Mouse (Mus musculus) stomach, postnatal 0 days (tissue): Measurements from ENCODE around the gene Adh1. TPM values are rescaled to one million over a fixed set of nuclear protein-coding genes. Genes with fewer than 3 reads are reported as not detected.

Experiments used
- ATAC-seq: fragments of 200-750 bp; cut with Nextera tagmentation; 2 replicates; pipeline ENCODE4 v1.8.0; 2017; ENCODE audit not compliant: low FRiP score, low TSS enrichment
- DNase-seq: peaks from one replicate; pipeline ENCODE4 v3.0.0-alpha.2; 2016; ENCODE audit warnings: low spot score
- H3K27ac ChIP-seq: fragments of 300-500 bp; sonication (generic); replicated peaks from 2 replicates; pipeline ENCODE4 v1.5.1; 2014; ENCODE audit warnings: mild to moderate bottlenecking, control low read depth
- H3K27me3 ChIP-seq: fragments of 300-500 bp; sonication (generic); 2 replicates; pipeline ENCODE4 v1.6.1; 2014; ENCODE audit warnings: low read length; ENCODE audit not compliant: control insufficient read depth, insufficient read depth
- H3K36me3 ChIP-seq: fragments of 300-500 bp; sonication (generic); 2 replicates; pipeline ENCODE4 v1.6.1; 2014; ENCODE audit warnings: low read length, mixed read lengths; ENCODE audit not compliant: control insufficient read depth, insufficient read depth
- H3K4me1 ChIP-seq: fragments of 300-500 bp; sonication (generic); replicated peaks from 2 replicates; pipeline ENCODE4 v1.6.1; 2014; ENCODE audit warnings: antibody characterized with exemption; ENCODE audit not compliant: control insufficient read depth, insufficient read depth
- H3K4me2 ChIP-seq: fragments of 300-500 bp; sonication (generic); replicated peaks from 2 replicates; pipeline ENCODE4 v1.6.1; 2014; ENCODE audit warnings: low read depth, mild to moderate bottlenecking, control low read depth, moderate library complexity
- H3K4me3 ChIP-seq: fragments of 300-500 bp; sonication (generic); 2 replicates; pipeline ENCODE4 v1.5.1; 2014; ENCODE audit warnings: low read depth, low read length, control low read depth
- H3K9ac ChIP-seq: fragments of 300-500 bp; sonication (generic); 2 replicates; pipeline ENCODE4 v1.6.1; 2014; ENCODE audit warnings: mild to moderate bottlenecking, low read length, control low read depth, mixed read lengths
- H3K9me3 ChIP-seq: fragments of 300-500 bp; sonication (generic); 2 replicates; pipeline ENCODE4 v1.6.1; 2016; ENCODE audit warnings: low read length; ENCODE audit not compliant: control insufficient read depth
- CTCF ChIP-seq: IDR thresholded peaks from 2 replicates; pipeline ENCODE4 v1.5.1; 2016; ENCODE audit warnings: antibody characterized with exemption, low read depth, mild to moderate bottlenecking, moderate library complexity
- EP300 ChIP-seq: optimal IDR thresholded peaks from 2 replicates; pipeline ENCODE3; 2016; ENCODE audit warnings: antibody characterized with exemption
- WGBS: fragments of 180-500 bp; shearing (Covaris S2); extraction: QIAGEN DNeasy Blood & Tissue Kit; methylation state at CpG from one replicate; pipeline ENCODE4 v1.1.7; 2014; 5-methylcytosine and 5-hydroxymethylcytosine counted together
- polyA plus RNA-seq: library from polyadenylated mRNA; unstranded; fragments of >200 nt; fragmentation: Nextera tagmentation; extraction: Ambion mirVana; gene quantifications from 2 replicates; pipeline ENCODE4 v1.2.1, GENCODE M21; 2015

Gene Adh1
- polyA plus RNA-seq, 1 experiment from 2014 or later, result 134 TPM

DNA sequence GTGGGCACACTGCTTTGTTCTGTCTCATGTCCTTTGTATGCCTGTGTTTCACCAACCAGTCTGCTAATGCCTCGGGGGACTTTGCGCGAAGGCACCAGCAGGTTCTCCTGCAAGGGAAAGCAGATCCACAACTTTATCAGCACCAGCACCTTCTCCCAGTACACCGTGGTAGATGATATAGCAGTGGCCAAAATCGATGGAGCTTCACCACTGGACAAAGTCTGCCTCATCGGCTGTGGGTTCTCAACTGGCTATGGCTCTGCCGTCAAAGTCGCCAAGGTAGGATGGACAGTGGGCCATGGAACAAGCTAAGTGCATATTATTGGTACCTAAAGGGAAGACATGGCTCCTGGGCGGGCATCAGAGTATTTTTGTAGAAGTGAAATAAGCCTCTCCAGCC lies 21.8 kb downstream of the Adh1 start:
- ATAC-seq, result no peak
- Histone ChIP-seq H3K9me3 (no peaks in the 10 kb centered on the region), H3K4me3 (no peak overlapping the region), H3K4me2 (no peak overlapping the region), H3K9ac (no peak overlapping the region), H3K27ac (no peak overlapping the region), H3K36me3 (no peaks in the 10 kb centered on the region), H3K4me1 (no peaks in the 10 kb centered on the region), H3K27me3 (no peaks in the 10 kb centered on the region)
- no peak for DNase-seq
- TF ChIP-seq EP300 (no peak), CTCF (no peak)
- 95% methylated on average over 9 of the region's 9 CpGs for WGBS

DNA sequence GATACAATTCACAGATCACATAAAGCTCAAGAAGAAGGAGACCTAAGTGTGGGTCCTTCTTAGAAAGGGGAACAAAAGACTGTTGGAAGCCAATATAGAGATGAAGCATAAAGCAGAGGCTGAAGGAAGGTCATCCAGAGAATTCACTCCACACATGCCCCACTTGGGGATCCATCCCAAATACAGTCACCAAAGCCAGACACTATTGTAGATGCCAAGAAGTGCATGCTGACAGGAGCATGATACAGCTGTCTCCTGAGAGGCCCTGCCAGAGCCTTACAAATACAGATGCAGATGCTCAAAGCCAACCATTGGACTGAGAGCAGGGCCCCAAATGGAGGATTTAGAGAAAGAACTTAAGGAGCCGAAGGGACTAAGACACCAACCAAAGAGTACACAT lies 23.0 kb downstream of the Adh1 start:
- Histone ChIP-seq H3K27ac (no peak overlapping the region), H3K9me3 (no peaks in the 10 kb centered on the region), H3K4me3 (no peak overlapping the region), H3K4me2 (no peak overlapping the region), H3K36me3 (no peaks in the 10 kb centered on the region), H3K27me3 (no peaks in the 10 kb centered on the region), H3K4me1 (no peaks in the 10 kb centered on the region), H3K9ac (no peak overlapping the region)
- WGBS, result 79% methylated on average over 1 of the region's 1 CpGs
- TF ChIP-seq CTCF (no peak), EP300 (no peak)
- ATAC-seq (no peak), DNase-seq (no peak)

- H3K9me3 ChIP-seq, result no peaks in the 10 kb centered on the region
- no peak overlapping the region for H3K4me3 ChIP-seq
- no peak overlapping the region for H3K4me2 ChIP-seq
- no peak overlapping the region for H3K9ac ChIP-seq
- no peak overlapping the region for H3K27ac ChIP-seq
- H3K4me1 ChIP-seq, result no peaks in the 10 kb centered on the region
- ATAC-seq, result no peak
- WGBS, result 91% methylated on average over 7 of the region's 7 CpGs
- no peak for DNase-seq
- no peaks in the 10 kb centered on the region for H3K27me3 ChIP-seq
- H3K36me3 ChIP-seq, result no peaks in the 10 kb centered on the region
- no peak for TF ChIP-seq EP300
- TF ChIP-seq CTCF, result no peak
Observed at GRCm38 (mm10) chr3:138285986-138286385, 25.2 kb downstream of the Adh1 start.

GRCm38 (mm10) chr3:138287686-138288085 lies 26.9 kb downstream of the Adh1 start:
- Histone ChIP-seq H3K27ac (no peak overlapping the region), H3K27me3 (no peaks in the 10 kb centered on the region), H3K9me3 (no peaks in the 10 kb centered on the region), H3K36me3 (no peaks in the 10 kb centered on the region), H3K9ac (no peak overlapping the region), H3K4me3 (no peak overlapping the region), H3K4me2 (no peak overlapping the region), H3K4me1 (no peaks in the 10 kb centered on the region)
- 80% methylated on average over 4 of the region's 4 CpGs for WGBS
- DNase-seq (no peak), ATAC-seq (no peak)
- TF ChIP-seq CTCF, result no peak

- no peak for ATAC-seq
- Histone ChIP-seq H3K36me3 (no peaks in the 10 kb centered on the region), H3K4me3 (no peak overlapping the region), H3K27me3 (no peaks in the 10 kb centered on the region), H3K9ac (no peak overlapping the region), H3K9me3 (no peaks in the 10 kb centered on the region), H3K4me2 (no peak overlapping the region), H3K27ac (no peak overlapping the region), H3K4me1 (no peaks in the 10 kb centered on the region)
- whole genome bisulfite sequencing, result 85% methylated on average over 2 of the region's 2 CpGs
- no peak for TF ChIP-seq CTCF
- TF ChIP-seq EP300, result no peak
- no peak for DNase-seq
Observed at GRCm38 (mm10) chr3:138290672-138291071, 29.9 kb downstream of the Adh1 start.

DNA sequence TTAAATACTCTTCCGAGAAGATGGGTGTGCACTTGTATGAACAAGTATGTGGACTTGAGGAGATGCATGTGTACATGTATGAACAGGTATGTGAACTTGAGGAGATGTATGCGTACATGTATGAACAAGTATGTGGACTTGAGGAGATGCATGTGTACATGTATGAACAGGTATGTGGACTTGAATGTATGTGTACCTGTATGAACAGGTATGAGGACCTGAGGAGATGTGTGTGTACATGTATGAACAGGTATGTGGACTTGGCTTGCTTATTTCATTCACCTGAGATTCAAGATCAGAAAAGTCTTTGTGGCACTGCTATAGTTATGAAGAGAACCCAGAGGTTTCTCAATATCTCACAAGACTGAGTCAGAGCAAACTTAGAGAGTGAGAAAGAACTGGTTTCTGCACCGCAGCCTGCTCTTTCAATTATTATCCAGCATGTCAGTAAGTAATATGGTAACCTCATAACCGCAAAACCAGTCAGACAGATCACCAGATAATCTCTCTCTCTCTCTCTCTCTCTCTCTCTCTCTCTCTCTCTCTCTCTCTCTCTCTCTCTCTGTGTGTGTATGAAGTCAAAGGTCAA lies 30.8 kb downstream of the Adh1 start:
- no peak overlapping the region for H3K4me3 ChIP-seq
- ATAC-seq, result no peak
- H3K27me3 ChIP-seq, result no peaks in the 10 kb centered on the region
- no peak for DNase-seq
- H3K27ac ChIP-seq, result no peak overlapping the region
- H3K4me1 ChIP-seq, result no peaks in the 10 kb centered on the region
- no peaks in the 10 kb centered on the region for H3K9me3 ChIP-seq
- WGBS, result 87% methylated on average over 4 of the region's 4 CpGs
- H3K9ac ChIP-seq, result no peak overlapping the region
- H3K4me2 ChIP-seq, result no peak overlapping the region
- TF ChIP-seq CTCF (no peak), EP300 (no peak)
- H3K36me3 ChIP-seq, result no peaks in the 10 kb centered on the region
